Mouse (Mus musculus) embryo, embryonic 11 days (tissue): ENCODE measurements around the gene Surf1.

Experiments
- DNase-seq: peaks from one replicate; pipeline ENCODE4 v3.0.0-alpha.2; 2015

Surf1 gene

GRCm38 (mm10) chr2:26878571-26878970, 37.8 kb downstream of the Surf1 start:
- DNase-seq = no peak

GRCm38 (mm10) chr2:26870666-26871065, 45.7 kb downstream of the Surf1 start:
- DNase-seq = no peak

GRCm38 (mm10) chr2:26864879-26865278, 51.5 kb downstream of the Surf1 start, which contains the start of gene Abo:
TSS of gene Abo (minus strand) at chr2:26864979.
- DNase-seq = no peak
